Mouse (Mus musculus): ENCODE data around the gene Ces2g.

Gene Ces2g

DNA sequence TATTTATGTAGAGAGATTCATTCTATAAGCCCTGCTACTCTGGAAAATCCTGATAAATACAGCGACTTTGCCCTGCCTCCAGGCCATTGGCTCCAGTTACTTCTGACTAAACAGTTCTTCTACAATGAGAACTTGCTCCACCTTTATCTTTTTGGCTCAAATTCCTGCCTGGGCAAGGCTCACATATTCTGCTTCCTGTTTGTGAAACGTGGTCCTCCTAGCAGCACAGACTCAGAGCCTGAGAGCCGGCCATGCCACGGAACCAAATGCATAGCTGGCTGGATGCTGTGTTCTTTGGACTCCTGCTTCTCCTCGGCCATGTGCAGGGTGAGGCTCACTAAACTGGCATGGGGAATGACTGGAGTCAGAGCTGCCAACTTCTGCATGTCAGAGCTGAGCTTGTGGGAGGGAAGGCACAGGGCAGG is at the start of gene Ces2g:
Gene Ces2g, plus strand, starts transcription at position 182 of the 425 bp plus-strand sequence.
- DNase-seq (ENCODE audit: low read depth, low spot score): no peak

DNA sequence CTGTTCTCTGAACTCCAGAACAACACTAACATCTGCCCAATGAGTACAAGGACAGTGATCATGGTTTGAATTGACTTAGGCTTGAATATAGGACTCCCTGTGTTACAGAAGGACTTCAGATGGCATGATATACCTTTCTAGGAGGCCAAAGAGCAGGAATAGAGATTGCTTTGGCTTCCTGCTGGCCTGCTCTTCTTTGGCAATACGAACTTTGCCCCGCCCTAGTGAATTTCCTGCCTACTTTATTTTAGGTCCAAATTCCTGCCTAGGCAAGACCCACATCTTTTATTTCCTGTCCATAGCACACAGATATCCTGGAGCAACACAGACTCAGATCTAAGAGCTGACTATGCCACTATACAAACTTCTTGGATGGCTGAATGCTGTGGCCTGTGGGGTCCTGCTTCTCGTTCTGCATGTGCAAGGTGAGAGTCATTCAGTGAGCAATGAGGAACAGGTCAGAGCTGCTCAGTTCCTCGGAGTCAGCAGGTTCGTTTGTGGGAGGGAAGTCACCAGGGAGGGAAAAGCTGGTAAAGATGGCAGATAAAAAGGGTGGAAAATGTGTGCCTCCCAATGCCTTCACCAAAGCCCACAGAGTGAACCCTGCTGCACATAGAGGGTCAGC is 35.4 kb upstream of the Ces2g start, which contains the start of gene Ces2e:
Gene Ces2e, plus strand, starts transcription at position 289 of the 625 bp plus-strand sequence.
- no peak for DNase-seq (ENCODE audit: low read depth, low spot score)

DNA sequence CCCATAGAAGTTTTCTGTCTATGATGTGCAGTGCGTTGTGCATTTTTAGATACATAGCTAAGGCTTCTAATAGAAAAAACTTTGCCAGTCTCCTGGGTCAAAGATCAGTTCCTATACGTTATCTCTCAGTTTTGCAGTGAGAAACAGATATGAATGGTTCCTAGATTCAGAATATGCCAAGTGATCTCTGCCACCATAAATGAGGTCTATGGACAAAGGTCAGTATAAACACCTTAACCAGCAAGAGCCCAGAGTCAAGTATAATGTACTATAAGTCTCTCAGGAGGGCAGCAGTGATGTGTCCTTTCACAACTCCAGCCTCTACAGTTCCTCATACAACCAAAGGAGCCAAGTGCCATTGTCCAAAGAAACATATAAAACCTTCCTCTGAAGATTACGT is 34.2 kb upstream of the Ces2g start:
- DNase-seq (ENCODE audit: low read depth, low spot score): no peak

DNA sequence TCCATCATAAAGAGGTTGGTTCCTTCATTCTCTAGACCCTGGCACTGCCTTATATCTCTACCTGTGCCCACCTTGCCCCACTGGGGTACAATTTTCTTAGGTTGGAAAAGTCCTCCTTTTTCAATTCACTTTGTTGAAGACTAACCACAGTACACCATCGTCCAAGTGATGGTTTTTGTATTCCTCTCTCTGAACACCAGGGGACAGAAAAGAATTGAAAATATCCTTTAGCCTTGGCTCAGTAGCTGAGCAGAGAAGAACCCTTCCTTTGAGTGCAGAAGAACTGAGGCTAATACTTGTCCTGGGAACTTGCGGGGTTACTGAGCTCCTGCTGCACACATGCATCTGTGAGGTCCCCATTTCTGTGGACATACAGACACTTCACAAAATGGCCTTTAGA is 16.9 kb upstream of the Ces2g start:
- no peak for DNase-seq (ENCODE audit: low read depth, low spot score)

DNA sequence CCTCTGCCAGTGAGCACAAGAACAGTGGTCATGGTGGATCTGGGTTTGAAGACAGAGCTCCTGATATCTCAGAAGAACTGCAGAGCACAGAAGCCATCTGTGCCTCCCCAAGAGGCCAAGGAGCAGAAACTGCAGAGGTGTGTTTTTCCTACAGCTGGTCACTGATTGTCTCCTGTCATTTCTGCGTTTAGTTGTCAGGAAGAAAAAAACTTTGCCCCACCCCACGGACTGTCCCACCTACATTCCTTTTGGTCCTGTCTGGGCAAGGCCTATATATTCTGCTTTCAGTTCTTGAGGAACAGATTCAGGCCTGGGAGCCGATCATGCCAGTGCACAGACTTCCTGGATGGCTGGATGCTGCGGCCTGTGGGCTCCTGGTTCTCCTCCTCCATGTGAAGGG is 14.5 kb upstream of the Ces2g start, which contains the start of gene Ces2f:
Gene Ces2f, plus strand, starts transcription at position 301 of the 400 bp plus-strand sequence.
- no peak for DNase-seq (ENCODE audit: low read depth, low spot score)

DNA sequence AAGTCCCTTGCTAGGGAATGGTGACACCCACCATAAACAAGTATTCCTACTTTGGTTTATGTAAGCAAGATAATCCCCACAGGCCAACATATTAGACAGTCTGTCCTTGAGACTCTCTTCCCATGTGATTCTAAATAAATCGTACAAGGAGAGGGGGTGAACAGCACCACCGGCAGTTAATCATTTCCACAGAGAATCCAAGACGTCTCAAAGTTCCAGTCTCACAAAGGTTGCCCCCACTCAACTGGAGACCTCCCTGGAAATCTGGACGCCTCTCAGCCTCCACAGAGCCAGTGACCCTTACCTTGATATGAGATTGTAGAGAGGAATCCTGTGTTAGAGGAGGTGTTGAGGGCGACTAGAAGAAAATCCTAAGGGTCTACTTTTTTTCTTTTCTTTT is 12.5 kb upstream of the Ces2g start:
- no peak for DNase-seq (ENCODE audit: low read depth, low spot score)

DNA sequence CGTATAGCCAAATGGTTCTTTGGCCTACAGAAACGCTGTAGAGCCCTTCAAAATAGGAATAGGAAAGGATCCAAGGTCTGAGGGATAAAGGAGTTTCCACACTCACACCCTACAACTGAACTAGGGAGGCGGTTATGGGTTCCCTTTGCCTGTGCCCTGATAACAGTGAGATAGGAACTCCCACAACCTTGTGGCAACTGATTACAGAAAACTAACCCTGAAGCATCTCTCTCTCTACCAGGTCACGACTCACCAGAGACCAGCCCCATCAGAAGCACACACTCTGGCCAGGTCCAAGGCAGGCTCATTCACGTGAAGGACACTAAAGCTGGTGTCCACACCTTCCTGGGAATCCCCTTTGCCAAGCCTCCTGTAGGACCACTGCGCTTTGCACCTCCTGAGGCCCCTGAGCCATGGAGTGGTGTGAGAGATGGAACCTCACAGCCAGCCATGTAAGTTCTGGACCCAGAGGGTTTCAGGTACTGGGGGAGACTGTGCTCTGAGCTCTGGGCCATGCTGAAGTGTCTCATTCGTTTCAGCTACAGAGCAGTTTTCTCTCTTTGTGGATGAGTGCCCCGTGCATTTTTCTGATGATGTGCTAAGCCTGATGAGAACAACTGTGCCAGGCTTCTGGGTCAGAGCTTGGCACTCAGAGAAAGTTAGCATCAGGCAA is 847 bp downstream of the Ces2g start:
- no peak for DNase-seq (ENCODE audit: low read depth, low spot score)

DNA sequence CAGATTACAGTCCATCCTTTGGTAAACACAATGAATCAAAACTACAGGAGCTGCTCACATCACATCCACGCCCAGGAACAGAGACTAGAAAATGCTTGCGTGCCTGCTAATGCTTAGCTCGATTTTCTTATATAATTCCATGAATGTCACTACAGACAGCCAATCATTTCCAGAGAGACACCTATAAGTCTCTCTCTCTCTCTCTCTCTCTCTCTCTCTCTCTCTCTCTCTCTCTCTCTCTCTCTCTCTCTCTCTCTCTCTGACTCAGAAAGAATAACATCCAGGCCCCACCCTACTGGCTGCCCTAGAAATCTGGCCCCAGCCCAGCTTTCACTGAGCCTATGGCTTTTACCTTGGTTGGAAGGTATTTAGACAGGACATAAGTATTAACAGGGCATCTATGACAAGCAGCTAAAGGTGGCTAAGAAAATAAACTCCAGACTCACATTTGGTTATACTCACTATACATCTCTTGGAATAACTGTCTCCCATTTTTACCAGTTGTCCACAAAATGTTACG is 1.9 kb downstream of the Ces2g start:
- no peak for DNase-seq (ENCODE audit: low read depth, low spot score)

DNA sequence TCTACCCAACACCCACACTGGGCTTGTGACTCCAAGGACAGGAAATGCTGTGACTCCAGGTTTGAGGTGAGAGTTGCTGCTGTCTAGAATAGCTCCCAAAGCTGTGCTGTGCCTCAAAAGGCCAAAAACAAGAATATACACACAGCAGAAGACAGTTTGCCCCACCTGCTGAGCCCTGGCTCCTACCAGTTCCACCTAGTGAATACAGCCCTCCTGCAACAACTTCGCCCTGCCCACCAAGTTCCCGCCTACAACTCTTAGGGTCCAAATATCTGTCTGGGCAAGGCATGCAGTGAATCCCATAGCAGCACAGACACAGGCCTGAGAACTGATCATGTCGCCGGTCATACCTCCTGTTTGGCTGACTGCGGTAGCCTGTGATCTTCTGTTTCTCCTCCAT is 22.6 kb downstream of the Ces2g start:
- DNase-seq (ENCODE audit: low read depth, low spot score): no peak

DNA sequence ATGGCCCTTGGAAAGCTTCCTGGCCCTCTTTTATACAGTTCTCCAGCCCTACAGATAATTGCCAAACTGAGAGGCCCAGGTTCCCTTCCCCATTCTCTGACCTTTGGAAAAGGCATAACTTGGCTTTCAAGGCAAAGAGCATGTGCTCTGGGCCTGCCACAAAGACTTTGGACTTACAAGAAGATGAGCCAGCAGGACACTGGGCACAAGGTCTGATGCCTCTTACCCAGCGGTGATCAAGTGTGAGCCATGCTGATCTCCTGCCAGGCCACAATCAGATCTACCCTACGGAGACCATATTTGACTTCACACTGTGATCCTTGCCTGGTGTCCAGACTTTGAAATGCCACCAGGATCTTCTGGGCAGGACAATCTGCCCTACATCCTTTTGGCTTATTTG is 23.4 kb downstream of the Ces2g start:
- DNase-seq (ENCODE audit: low read depth, low spot score): no peak

DNA sequence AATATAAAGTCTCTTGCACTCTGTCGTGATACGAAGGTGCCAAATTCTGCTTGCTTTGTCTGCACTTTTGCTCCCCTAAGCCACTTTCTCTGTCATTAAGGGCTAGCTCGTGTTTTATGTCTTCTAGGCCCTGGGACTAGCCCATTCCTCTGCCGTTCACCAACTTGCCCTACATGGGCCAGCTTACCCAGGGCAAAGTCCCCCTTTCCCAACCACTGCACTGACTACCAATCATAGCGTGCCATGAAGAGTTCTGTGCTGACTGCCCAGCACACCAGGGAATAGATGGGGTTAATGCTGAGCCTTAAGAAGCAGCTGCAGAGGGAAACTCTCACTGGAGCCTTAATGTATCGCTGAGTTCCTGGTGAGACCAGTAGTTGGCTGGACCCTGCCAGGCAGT is 36.7 kb downstream of the Ces2g start:
- DNase-seq (ENCODE audit: low read depth, low spot score): no peak

DNA sequence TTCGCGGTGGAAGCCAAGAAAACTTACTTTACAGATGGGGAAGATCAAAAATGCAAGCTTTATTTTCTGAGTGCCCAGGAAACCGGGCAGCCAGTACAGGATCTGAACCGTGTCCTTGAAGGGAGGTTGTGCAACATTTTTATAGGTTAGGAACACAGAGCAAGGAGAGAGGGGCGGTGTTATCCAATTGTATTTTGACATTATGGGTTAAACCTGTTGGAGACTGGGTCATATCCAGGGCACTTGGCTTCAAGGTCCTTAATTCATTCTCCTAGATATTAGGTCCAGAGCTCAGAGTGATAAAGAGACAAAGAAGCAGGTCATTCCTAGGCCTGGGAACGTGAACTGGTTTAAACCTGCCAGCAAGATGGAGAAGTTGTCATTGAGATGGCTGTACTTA is 37.7 kb downstream of the Ces2g start:
- DNase-seq (ENCODE audit: low read depth, low spot score): no peak

DNA sequence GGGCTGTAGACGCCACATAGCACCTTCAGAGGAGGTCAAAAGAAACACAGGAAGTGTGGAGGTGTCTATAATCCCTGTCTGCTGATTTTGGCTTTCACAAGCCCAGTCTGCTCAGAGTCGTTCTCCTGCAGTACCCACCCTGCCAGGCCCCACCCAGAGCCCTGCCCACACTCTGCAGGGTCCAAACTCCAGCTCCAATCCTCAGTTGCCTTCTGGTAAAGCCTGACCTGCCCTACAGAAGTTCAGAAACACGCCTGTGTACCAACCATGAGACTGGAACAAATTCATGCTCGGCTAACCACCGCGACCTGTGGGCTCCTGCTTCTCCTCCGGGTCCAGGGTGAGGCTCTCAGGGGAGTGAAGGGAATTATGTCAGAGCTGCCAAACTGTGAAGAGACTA is 39.1 kb downstream of the Ces2g start, which contains the start of gene Ces2h:
Gene Ces2h, plus strand, starts transcription at position 268 of the 400 bp plus-strand sequence.
- DNase-seq (ENCODE audit: low read depth, low spot score): no peak

DNA sequence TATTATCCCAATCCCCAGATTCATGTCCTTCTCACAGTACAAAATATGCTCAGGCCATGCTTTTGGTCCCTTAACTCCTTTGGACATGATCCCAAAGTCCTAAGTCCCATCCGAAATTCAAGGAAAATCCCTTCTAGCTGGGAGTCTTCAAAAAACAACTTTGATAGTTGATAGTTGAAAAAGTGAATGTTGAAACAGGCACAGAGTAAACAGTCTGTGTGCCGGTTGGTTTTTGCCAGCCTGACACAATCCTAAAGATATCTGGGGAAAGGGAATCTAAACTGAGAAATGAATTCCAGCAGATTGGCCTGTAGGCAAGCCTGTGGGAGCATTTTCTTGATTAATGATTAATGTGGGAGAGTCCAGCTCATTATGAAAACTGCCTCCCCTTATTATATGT is 48.5 kb downstream of the Ces2g start:
- no peak for DNase-seq (ENCODE audit: low read depth, low spot score)

DNA sequence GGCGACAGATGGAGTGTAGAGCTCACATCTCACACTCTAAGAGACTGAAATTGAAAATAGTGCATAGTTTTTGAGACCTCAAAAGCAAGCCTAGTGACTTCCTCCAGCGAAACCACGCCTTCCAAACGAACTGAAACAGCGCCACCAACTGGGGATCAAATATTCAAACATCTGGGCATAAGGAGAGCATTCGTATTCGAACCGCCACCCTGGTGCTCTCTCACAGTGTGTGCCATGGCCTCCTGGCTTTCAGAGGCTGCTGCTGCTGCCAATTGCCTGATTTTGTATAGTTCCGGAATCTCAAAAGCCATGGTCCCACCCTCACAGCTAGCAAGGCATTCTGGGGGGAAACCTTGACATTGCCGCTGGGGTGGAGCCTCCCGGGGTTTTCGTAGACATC is 49.6 kb downstream of the Ces2g start:
- peak; percentile 12 for DNase-seq (ENCODE audit: low read depth, low spot score)

DNA sequence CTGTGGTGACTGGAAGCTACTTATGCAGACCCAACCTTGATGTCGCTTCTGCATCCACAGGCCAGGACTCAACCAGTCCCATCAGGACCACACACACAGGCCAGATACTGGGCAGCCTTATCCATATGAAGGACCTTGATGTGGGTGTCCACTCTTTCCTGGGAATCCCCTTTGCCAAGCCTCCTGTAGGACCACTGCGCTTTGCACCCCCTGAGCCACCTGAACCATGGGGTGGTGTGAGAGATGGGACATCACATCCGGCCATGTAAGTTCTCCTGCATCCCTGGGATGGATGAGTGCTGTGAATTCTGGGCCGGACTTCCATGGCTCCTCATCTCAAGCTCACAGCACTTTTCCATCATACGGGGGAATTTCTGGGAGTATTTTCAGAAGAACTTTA is 52.9 kb downstream of the Ces2g start:
- DNase-seq (ENCODE audit: low read depth, low spot score): no peak

All from CD4-positive helper T cell, adult 2 months (primary cell).